Mouse (Mus musculus): ENCODE measurements around the gene Slc25a29.

Gene Slc25a29

DNA sequence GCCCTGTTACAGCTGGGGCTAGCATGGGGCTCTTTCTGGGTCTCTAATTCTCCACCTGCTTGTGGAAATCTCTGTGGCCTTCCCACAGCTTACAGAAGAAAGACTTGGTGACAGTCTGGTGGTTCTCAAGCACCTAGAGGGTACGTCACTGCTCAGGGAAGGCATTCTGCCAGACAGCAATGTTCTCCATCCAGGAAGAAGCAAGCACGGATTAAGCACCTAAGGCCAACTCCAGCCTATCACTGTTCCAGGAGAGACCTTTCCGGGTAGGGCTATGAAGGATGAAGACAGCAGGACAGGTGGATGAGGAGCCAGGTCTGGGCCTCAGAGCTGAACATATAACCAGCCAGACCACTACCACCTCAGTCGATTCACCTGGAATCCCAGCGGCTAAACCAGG is 897 bp downstream of the Slc25a29 start:
- DNase-seq (ENCODE audit: low read depth in 2 of 2, low spot score in 2 of 2) = no peak

DNA sequence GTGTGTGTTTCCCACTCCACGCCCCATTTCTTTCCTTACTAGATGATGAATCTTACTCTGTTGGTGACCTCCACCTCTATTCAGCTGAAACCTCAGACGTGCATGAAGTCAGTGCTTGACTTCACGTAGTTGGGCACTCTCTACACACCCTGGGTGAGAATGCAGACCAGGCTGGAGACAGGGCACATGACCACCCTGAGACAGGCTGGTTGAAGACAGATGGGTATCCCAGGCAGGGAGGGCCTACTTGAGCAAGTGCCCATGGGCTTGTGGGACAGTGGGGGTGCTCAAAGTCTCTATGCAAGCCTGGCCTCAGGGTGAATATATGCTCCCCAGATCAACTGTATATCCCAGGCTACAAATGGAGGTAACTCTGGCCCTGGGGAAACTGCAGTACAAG is 1.3 kb downstream of the Slc25a29 start:
- no peak for DNase-seq (ENCODE audit: low read depth in 2 of 2, low spot score in 2 of 2)

DNA sequence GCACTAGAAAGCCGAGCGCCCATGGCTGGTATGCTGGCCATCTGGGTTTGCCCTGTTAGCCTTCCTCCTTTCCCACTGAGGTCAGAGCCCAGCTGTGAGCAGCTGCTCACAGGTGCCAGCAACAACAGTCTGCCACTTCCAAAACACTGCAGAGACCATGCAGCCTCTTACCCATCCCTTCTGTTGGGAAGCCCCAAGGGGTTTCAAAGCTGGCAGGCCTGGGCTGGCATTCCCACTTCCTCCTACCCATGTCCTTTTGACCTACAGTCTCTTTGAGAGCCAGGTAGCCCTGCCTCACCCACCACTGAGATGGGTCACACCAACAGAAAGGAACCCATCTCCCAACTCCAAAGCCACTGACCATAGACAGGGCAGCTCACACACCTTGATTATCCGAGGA is 2.3 kb downstream of the Slc25a29 start:
- no peak for DNase-seq (ENCODE audit: low read depth in 2 of 2, low spot score in 2 of 2)

DNA sequence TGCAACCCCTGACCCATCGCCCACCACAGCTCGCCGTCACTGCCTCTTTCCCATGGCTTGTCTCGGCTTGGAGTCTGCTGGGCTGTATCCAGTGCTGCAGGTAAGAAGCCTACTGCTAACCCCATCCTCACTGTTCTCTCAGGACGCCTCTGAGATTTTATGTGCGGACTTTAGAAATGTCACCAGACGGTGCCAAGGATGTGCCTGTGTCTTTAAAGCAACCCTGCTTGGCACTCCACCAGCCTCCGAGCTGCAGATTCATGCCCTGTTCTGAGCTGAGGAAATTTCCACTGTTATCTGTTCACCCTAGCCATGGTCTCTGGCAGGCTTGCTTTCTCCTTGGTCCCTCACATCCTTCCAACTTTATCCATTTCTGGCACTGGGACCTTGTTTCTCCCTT is 2.8 kb downstream of the Slc25a29 start:
- no peak for DNase-seq (ENCODE audit: low read depth in 2 of 2, low spot score in 2 of 2)

DNA sequence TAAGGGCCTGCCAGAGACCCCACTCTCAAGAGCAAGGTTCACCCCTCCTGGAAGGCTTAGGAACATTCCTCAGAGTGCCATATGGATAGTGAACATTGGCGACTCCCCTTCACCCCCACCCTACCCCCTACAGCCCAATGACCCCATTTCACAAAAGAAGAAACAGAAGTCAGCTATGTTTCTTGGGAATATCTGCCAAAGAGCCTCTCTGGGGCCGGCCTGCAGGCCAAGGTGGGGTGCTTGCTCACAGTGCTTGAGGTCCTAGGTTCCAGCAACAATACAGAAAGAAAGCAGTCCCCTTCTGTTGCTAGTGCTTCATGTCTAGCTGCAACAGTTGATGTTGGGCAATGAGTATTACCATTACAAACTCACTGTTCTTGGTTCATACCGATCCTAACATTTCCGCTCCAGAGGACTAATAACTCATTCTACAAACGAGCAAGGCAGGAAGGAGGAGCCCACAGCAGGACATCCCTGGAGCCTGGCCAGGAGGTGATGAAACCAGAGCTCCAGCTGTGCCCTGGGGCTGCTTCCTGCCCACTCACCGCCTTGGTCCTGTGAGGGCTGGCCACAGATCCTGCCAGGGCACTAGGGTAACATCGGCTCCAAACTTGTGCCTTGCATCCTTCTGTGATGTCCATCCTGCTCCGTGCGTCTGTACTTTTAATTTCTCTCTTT is 3.6 kb downstream of the Slc25a29 start:
- DNase-seq (ENCODE audit: low read depth in 2 of 2, low spot score in 2 of 2) = no peak

DNA sequence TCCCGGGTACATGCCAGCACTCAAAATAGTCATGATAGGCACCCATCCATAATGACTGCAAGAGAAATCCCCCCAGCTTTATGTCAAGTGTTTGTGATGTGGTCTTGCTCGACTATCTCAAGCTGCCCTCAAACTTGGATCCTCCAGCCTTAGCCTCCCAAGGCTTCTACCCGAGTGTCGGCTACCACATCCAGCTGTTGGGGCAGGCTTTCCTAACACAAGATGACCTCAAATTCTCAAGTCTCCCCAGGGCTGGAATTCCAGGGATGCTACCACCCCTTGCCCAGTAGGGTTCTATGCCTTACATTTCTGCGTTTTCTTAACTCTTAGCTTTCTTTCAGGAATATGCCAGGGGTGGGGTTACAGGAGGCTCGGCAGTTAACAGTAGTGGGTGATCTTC is 5.3 kb downstream of the Slc25a29 start:
- DNase-seq (ENCODE audit: low read depth in 2 of 2, low spot score in 2 of 2) = no peak

DNA sequence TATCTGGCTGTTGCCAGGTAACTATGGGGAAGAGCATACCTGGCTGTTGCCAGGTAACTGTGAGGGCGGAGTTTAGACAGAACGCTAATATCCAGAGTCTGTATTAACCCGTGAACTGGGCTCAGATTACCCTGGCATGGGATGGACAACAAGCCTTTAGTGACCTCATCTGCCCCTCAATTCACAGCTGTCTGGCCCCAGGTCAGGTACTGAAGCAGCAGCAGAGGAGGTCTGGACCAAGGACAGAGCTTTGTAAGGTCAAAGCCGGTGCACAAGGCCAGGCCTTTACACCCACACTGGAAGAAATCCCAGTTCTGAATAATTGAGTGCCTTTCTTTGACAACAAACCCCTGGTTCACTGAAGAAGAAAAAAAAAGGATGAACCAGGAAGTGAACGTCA is 6.0 kb downstream of the Slc25a29 start:
- no peak for DNase-seq (ENCODE audit: low read depth in 2 of 2, low spot score in 2 of 2)

DNA sequence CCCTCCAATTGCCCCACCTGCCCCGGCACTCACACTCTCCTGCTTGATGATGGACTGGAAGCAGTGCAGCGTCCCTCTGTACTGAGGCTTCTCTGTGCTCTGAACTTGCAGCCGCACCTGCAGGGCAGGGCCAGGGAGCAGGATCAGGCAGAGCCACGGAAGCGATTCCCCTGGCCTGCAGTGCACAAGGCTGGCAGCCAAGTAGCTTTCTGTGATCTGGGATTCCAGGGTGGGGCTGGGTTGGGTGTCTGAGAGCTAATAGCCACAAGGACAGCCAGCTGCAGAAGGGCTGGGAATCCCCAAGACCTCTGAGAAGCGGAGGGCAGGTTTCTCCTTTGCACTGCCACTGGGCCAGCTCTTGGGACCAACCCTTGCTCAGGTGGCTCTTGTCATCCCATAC is 8.0 kb downstream of the Slc25a29 start:
- no peak for DNase-seq (ENCODE audit: low read depth in 2 of 2, low spot score in 2 of 2)

DNA sequence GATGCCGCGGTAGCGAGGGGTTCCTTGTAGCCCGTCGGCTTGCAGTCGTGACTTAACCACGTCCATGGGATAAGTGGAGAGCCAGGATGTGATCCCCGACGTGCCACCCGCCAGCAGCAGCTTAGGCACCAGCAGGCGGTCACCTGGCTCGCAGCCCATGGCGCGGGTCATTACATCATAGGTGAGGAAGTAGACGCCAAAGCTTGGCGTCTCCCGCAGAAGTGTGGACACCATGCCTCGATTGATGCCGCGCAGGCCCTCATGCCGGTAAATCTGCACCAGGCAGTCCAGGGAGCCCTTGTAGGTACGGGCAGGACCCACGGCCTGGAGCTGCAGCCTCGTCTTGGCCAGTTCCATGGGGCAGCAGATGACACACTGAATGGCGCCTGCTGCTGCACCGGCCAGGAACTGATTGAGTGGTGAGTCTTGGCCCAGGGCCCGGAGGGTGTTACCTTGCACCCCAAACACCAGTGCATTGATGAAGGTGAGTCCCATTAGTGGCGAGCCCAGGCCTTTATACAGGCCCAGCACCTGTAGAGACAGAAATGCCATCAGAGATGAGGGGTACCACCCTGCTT is 8.6 kb downstream of the Slc25a29 start:
- no peak for DNase-seq (ENCODE audit: low read depth in 2 of 2, low spot score in 2 of 2)

DNA sequence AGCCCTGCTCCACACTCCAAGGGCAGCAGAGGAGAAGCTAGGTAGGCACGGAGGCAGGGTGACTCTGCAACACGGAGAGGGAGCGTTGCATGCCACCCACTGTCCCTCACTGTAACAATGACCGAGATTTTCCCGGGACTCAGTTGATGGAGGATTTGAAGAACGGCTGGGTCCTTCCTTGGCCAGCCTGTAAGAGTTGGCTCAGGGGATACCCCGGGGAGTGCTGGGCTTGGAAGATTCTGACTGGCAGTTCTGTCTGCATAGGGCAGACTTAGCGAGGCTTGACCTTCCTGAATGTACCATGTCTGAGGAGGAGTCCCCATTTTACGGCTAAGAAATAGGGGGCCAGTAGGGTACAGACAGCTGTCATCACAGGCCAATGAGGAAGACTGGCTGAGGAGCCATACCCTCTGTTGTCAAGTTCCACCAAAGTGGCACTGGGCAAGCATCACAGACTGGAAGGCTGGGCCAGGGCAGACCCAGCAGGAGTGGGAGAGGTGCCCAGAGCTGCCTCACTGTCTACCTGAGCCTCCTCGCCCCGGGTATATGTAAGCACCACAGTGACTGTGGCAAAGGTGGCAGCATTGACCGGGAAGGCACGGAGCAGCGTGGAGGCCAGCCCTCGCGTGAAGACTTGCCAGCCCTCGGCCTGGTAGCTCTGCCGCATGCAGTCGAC is 9.3 kb downstream of the Slc25a29 start:
- DNase-seq (ENCODE audit: low read depth in 2 of 2, low spot score in 2 of 2) = no peak

DNA sequence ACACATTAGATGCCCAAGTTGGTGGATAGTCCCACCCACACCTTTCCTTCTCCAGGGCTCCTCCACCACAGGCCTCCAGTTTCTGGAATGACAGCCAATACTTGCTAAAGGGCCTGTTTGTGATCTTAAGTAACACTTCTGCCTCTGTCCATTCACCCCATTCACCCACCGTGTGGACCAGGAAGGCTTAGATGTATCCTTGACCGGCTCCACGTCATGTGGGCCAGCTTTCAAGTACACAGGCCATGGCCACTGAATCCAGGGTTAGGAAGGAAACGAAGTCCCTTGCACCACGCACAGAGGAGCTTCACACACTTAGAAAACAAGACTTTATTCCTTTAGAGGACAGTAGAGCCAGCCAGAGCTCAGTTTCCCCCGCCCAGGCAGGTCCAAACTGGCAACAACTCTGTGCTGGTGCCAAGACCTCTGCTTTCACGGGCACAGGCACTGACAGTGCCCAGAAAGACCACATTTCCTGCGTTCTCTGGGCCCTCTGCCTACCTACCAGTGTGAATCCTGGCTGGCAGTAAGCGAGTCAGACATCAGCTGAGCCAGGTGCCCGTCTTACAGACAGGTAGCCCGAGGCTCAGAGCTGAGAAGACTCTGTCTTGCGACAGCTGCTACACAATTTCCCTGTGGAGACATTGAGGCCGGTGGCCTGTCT is 10.0 kb downstream of the Slc25a29 start:
- DNase-seq (ENCODE audit: low read depth in 2 of 2, low spot score in 2 of 2) = no peak

DNA sequence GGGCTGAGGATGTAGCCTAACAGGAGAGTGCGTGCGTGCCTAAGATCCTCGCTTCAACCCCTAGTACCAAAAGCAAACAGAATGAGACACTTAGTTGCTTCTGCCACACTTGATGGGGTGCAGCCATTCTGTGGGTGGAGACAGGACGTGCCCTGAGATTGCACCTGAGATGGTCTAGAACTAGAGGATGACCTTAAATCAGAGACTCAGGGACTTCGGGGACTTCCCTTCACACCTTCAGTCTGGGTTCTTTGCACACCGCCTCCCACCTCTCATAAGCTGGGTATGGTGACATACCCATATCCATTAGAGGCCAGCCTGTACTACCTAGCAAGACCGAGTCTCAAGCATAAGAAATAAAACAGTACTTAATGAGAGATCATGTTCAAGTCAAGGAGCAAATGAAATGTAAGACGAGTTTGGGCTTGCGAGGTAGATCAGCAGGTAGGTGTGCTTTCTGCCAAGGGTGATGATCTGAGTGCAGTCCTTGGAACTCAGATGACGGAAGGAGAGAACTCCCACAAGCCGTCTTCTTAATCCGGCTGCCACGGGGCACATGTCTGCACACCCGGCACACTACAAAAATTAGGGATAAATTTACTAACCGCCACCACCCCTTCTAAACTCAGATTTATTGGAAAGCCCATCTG is 11.3 kb downstream of the Slc25a29 start:
- no peak for DNase-seq (ENCODE audit: low read depth in 2 of 2, low spot score in 2 of 2)

DNA sequence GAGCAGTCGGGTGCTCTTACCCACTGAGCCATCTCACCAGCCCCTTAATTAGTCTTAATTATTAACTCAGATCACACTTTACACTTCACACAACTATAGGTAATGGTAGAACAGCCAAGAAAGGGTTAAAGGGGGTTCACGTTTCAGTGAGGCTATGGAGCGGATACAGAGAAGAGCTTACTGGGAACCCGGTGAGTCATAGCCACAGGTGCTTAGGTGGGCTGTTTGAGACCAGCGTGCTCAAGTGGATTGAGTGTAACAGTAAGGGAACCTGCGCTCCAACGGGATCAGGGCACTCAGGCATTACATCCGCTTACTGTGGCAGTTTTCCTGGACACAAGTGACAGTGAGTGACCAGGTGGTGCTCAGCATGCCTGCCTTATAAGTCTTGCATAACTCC is 12.6 kb downstream of the Slc25a29 start:
- no peak for DNase-seq (ENCODE audit: low read depth in 2 of 2, low spot score in 2 of 2)

DNA sequence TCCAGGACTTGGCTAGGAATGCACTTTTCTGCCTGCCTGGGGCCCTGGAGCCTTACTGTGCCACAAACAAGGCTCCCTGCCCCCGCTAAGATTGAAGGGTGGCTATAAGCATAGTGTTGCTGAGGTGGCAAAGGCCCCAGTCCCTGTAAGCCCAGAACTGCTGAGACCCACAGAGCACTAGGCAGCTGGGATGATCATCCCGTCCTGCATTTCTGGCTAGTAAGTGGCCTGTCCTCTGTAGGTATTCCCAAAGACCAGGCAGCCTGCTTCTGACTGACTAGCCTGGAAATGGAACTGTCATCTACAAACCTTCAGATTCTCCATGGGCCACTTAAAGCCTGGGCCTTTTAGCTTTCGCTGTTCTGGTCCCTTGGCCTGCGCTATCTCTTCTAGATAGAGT is 15.2 kb downstream of the Slc25a29 start:
- no peak for DNase-seq (ENCODE audit: low read depth in 2 of 2, low spot score in 2 of 2)

DNA sequence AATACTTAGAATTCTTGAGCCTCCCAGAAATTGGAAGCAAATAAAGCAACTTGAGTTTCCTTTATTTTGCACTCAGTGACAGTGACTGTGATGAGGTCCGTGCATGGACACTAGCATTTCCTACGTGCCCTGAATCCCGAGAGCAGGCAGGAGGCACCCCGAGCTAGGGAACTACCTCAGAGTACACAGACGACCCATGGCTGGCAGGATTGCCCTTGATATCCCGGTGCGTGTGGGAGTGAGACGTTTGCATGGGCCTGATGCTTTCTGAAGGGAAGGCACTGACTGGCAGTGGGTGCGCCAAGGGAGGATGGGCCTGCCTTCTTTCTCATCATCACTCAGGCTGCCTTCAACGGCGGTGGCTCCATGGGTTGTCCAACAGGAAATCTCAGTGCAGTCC is 19.1 kb downstream of the Slc25a29 start:
- no peak for DNase-seq (ENCODE audit: low read depth in 2 of 2, low spot score in 2 of 2)

DNA sequence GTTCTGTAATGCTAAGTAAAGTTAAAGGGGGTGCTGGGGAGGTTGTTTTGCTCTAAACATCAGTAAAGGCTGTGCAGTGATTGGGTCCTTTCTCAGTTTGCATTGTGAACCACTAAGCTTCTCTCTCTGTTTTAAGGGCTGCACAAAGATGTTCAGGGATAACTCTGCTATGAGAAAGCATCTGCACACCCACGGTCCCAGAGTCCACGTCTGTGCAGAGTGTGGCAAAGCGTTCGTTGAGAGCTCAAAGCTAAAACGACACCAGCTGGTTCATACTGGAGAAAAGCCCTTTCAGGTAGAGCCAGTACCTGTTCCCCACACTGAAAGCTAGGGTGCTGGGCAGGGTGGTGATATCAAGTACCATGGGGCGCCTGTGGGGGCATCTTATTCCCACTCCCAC is 21.2 kb downstream of the Slc25a29 start:
- DNase-seq (ENCODE audit: low read depth in 2 of 2, low spot score in 2 of 2) = no peak

DNA sequence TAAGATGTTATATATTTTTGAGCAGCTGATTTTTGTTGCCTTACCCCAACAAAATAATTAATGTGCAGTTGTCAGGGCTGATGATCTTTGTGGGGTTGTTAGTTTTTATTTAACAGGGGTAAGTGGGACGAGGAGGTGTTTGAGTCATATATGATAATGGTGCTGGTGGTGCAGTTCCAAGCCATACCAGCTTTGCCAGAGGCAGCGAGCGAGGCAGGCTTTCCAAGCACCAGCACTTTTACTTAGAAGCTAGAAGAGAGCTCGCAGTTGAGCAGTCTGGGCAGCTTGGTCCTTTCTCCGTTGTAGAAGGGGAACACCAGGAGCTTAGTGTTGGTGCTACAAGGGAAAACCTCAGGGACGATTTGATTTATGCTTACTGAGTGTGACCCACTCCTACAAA is 23.2 kb downstream of the Slc25a29 start:
- no peak for DNase-seq (ENCODE audit: low read depth in 2 of 2, low spot score in 2 of 2)

DNA sequence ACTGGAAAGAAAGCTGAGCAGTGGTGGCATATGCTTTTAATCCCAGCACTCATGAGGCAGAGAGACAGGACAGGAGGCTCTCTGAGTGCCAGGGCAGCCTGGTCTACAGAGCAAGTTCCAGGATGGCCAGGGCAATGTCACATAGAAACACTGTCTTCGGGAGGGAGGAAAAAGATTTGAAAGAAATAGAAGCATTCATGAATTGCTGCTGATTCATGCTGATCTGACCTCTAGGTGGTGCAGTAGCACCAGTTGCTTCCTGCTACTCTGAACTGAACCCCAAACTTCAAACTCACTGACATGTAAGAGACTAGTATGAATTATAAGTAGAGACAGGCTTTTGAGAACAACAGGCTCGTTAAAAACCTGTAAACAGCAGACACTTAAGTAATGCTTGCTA is 24.6 kb downstream of the Slc25a29 start:
- DNase-seq (ENCODE audit: low read depth in 2 of 2, low spot score in 2 of 2) = peak in 1 of 2 experiments; percentile 32

DNA sequence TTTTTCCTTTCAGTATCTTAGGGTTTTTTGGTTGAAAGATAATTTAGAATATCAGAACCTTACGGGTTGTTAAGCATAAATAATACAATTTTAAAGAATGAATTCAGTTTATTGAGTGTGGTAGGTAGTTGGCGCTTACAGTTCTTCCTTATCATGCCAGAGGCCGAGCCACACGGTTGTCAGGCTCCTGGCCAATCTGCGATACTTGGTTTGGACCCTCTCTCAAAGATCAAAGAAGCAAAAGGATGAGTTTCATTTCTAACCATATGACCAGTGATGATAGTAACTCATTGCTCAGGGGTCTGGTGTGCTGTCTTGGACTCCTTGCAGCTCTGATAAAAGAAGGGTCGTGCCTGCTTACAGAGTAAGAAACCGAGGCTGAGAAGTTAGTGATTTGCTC is 25.4 kb downstream of the Slc25a29 start:
- no peak for DNase-seq (ENCODE audit: low read depth in 2 of 2, low spot score in 2 of 2)

DNA sequence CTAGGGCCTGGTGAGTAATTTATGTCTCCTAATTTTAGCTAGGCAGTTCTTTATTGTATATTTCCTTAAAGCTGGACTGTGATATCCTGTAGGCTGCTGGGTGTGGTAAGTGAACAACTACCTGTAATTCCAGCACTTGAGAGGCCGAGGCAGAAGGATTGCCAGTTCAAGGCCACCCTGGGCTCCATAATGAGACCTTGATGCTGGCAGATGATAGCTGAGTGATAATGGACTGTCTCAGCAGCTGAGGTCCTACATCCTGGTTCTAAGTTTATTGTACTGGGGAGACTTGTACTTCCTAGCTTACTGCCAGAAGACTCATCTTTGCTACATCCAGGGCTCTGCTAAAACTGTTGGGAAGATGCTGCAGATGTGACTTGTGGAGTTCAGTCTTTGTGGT is 25.9 kb downstream of the Slc25a29 start:
- DNase-seq (ENCODE audit: low read depth in 2 of 2, low spot score in 2 of 2) = no peak

DNA sequence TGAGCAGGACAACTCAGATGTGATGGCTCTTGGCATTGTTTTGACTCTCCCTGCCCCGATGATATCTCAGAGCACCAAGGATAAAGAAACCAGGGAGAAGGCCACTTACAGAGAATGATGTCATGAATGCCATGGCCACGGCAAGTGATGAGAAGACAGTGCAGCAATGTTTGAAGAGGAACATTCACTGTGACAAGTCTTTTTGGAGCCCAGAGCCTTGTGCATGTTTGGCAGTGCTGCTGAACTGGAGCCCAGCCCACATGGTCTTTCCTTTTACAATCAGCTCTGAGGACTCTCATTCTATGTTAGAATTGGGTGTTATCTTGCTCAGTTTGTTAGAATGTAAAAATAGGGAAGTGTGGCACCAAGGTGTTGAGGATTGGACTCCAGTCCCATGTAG is 27.2 kb downstream of the Slc25a29 start:
- DNase-seq (ENCODE audit: low read depth in 2 of 2, low spot score in 2 of 2) = no peak

DNA sequence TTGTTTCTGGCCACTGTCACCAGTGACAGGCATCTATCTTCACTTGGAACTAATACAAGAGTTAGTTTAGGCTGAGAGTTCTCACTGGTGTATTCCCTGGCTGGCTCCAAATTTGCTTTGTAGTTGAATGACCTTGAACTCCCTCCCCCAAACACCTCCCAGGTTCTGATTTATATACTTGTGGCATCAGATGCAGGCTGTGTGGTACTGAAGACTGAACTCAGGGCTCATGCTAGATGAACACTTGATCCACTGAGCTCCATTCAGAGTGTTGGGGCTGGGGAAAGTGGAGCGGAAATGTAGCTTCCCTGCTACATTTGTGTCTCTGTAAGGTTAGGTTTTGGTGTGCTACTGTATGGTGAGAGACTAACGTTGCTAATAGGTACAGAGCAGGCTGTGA is 31.3 kb downstream of the Slc25a29 start:
- DNase-seq (ENCODE audit: low read depth in 2 of 2, low spot score in 2 of 2) = no peak
